Mouse (Mus musculus): ENCODE measurements around the gene Elf2.

Elf2 gene

GRCm38 (mm10) chr3:51234752-51235055, 105.8 kb downstream of the Elf2 start:
- no peak for DNase-seq (ENCODE audit: low spot score in 2 of 2)

GRCm38 (mm10) chr3:51233918-51234751, 106.3 kb downstream of the Elf2 start:
- peak; percentile 74 to 82 for DNase-seq (ENCODE audit: low spot score in 2 of 2)

- DNase-seq (ENCODE audit: low spot score in 2 of 2) = no peak
Observed at GRCm38 (mm10) chr3:51233474-51233873, 107.0 kb downstream of the Elf2 start.

- no peak for DNase-seq (ENCODE audit: low spot score in 2 of 2)
Observed at GRCm38 (mm10) chr3:51232205-51232910, 108.1 kb downstream of the Elf2 start.

- no peak for DNase-seq (ENCODE audit: low spot score in 2 of 2)
Observed at GRCm38 (mm10) chr3:51231499-51231898, 109.0 kb downstream of the Elf2 start.

- DNase-seq (ENCODE audit: low spot score in 2 of 2) = no peak
Observed at GRCm38 (mm10) chr3:51230886-51231285, 109.6 kb downstream of the Elf2 start.

- DNase-seq (ENCODE audit: low spot score in 2 of 2) = no peak
Observed at GRCm38 (mm10) chr3:51230146-51230835, 110.2 kb downstream of the Elf2 start.

- no peak for DNase-seq (ENCODE audit: low spot score in 2 of 2)
Observed at GRCm38 (mm10) chr3:51229226-51229625, 111.2 kb downstream of the Elf2 start.

GRCm38 (mm10) chr3:51228821-51229205, 111.7 kb downstream of the Elf2 start:
- DNase-seq (ENCODE audit: low spot score in 2 of 2) = no peak

GRCm38 (mm10) chr3:51228038-51228820, 112.2 kb downstream of the Elf2 start:
- DNase-seq (ENCODE audit: low spot score in 2 of 2) = peak in 1 of 2 experiments; percentile 36

- DNase-seq (ENCODE audit: low spot score in 2 of 2) = no peak
Observed at GRCm38 (mm10) chr3:51226601-51227000, 113.9 kb downstream of the Elf2 start.

- no peak for DNase-seq (ENCODE audit: low spot score in 2 of 2)
Observed at GRCm38 (mm10) chr3:51225979-51226378, 114.5 kb downstream of the Elf2 start.

- no peak for DNase-seq (ENCODE audit: low spot score in 2 of 2)
Observed at GRCm38 (mm10) chr3:51225226-51225750, 115.2 kb downstream of the Elf2 start.

- DNase-seq (ENCODE audit: low spot score in 2 of 2) = peak; percentile 85 to 87
Observed at GRCm38 (mm10) chr3:51224363-51225225, 115.9 kb downstream of the Elf2 start, which contains the start of gene Noct. Gene Noct, plus strand, starts transcription at chr3:51224447.

GRCm38 (mm10) chr3:51223556-51223955, 116.9 kb downstream of the Elf2 start:
- no peak for DNase-seq (ENCODE audit: low spot score in 2 of 2)

- no peak for DNase-seq (ENCODE audit: low spot score in 2 of 2)
Observed at GRCm38 (mm10) chr3:51222834-51223460, 117.5 kb downstream of the Elf2 start.

- DNase-seq (ENCODE audit: low spot score in 2 of 2) = no peak
Observed at GRCm38 (mm10) chr3:51222302-51222701, 118.2 kb downstream of the Elf2 start.

- no peak for DNase-seq (ENCODE audit: low spot score in 2 of 2)
Observed at GRCm38 (mm10) chr3:51221847-51222246, 118.6 kb downstream of the Elf2 start.

- no peak for DNase-seq (ENCODE audit: low spot score in 2 of 2)
Observed at GRCm38 (mm10) chr3:51220846-51221245, 119.6 kb downstream of the Elf2 start.

GRCm38 (mm10) chr3:51219213-51219612, 121.2 kb downstream of the Elf2 start:
- DNase-seq (ENCODE audit: low spot score in 2 of 2) = no peak

Measured in urinary bladder, postnatal 4 days (tissue).